Mouse (Mus musculus) liver, adult 2 months (tissue): ENCODE data around the gene Sclt1.

Experiments
- CTCF ChIP-seq: fragments of 200-500 bp; IDR thresholded peaks from 2 replicates; pipeline ENCODE4 v1.5.1; 2011; ENCODE audit warnings: low read depth, low read length, control low read depth
- POLR2A ChIP-seq: fragments of 200-500 bp; IDR thresholded peaks from 2 replicates; pipeline ENCODE4 v1.6.1; 2011; ENCODE audit warnings: low read length, control low read depth; ENCODE audit not compliant: insufficient read depth; ENCODE audit errors: extremely low read depth

DNA sequence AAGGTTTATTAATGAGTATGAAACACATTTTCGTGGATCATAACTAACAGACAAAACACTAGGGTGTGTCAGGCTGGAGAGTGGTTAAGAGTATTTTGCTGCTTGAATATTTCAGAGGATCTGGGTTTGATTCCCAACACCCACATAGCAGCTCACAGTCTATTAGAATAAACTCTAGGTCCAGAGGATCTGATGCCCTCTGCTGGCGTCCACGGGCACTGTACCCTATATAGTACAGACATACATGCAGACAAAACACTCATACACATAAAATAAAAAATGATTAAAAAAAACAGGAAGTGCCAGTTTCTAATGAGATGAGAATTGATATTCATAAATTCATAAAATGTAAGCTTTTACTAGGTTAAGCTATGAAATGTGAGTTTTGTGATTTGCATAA lies 130.1 kb downstream of the Sclt1 start:
- TF ChIP-seq CTCF (peak; percentile 57; the same call in 1 of the 2 replicates), POLR2A (no peak)
